Mouse (Mus musculus) forebrain, embryonic 13.5 days (tissue): ENCODE results near the gene Gm10337. TPM values are rescaled to one million over a fixed set of nuclear protein-coding genes. Genes with fewer than 3 reads are reported as not detected.

ENCODE experiments used
- ATAC-seq: fragments of 200-750 bp; cut with Nextera tagmentation; 2 replicates; pipeline ENCODE4 v1.8.0; 2017
- H3K27ac ChIP-seq: fragments of 300-500 bp; sonication (generic); 2 replicates; pipeline ENCODE4 v1.5.1; 2015; ENCODE audit warnings: inconsistent platforms, mild to moderate bottlenecking, moderate library complexity
- H3K27me3 ChIP-seq: fragments of 300-500 bp; sonication (generic); 2 replicates; pipeline ENCODE4 v1.6.1; 2015; ENCODE audit warnings: mild to moderate bottlenecking, inconsistent platforms
- H3K36me3 ChIP-seq: fragments of 300-500 bp; sonication (generic); 2 replicates; pipeline ENCODE4 v1.6.1; 2015; ENCODE audit warnings: mild to moderate bottlenecking, inconsistent platforms; ENCODE audit not compliant: poor library complexity, severe bottlenecking
- H3K4me1 ChIP-seq: fragments of 300-500 bp; sonication (generic); 2 replicates; pipeline ENCODE4 v1.6.1; 2015; ENCODE audit warnings: inconsistent platforms
- H3K4me2 ChIP-seq: fragments of 300-500 bp; sonication (generic); 2 replicates; pipeline ENCODE4 v1.6.1; 2015; ENCODE audit warnings: inconsistent platforms, mild to moderate bottlenecking, moderate library complexity
- H3K4me3 ChIP-seq: fragments of 300-500 bp; sonication (generic); 2 replicates; pipeline ENCODE4 v1.5.1; 2015; ENCODE audit warnings: mild to moderate bottlenecking, inconsistent platforms
- H3K9ac ChIP-seq: fragments of 300-500 bp; sonication (generic); 2 replicates; pipeline ENCODE4 v1.6.1; 2015; ENCODE audit warnings: mild to moderate bottlenecking, inconsistent platforms
- H3K9me3 ChIP-seq: fragments of 300-500 bp; sonication (generic); replicated peaks from 2 replicates; pipeline ENCODE4 v1.6.1; 2016; ENCODE audit warnings: inconsistent platforms
- WGBS: fragments of 180-500 bp; shearing (Covaris S2); methylation state at CpG from one replicate; pipeline ENCODE4 v1.1.7; 2015; 5-methylcytosine and 5-hydroxymethylcytosine counted together
- polyA plus RNA-seq: library from polyadenylated mRNA; unstranded; fragments of >200 nt; fragmentation: Nextera tagmentation; extraction: Ambion mirVana; gene quantifications from 2 replicates; pipeline ENCODE4 v1.2.1, GENCODE M21; 2015

Gene Gm10337
- 6.6 and 13.4 TPM in 2 replicates for polyA plus RNA-seq

- 87% methylated on average over 1 of the region's 1 CpGs for WGBS
- Histone ChIP-seq H3K27me3 (no peaks in the 10 kb centered on the region), H3K4me2 (no peak within 1 kb of the TSS), H3K27ac (no peak within 1 kb of the TSS), H3K36me3 (peaks cover 79% of the 10 kb centered on the region), H3K4me3 (no peak within 1 kb of the TSS), H3K4me1 (no peaks in the 10 kb centered on the region), H3K9me3 (no peaks in the 10 kb centered on the region), H3K9ac (no peak within 1 kb of the TSS)
- no peak for ATAC-seq
These were observed at the start of gene Gm10337 for GRCm38 (mm10) chr15:102503447-102503846. TSS of gene Gm10337 (plus strand) at chr15:102503722.

- Histone ChIP-seq H3K27ac (no peak overlapping the region), H3K27me3 (no peaks in the 10 kb centered on the region), H3K4me2 (no peak overlapping the region), H3K9ac (no peak overlapping the region), H3K36me3 (no peaks in the 10 kb centered on the region), H3K4me3 (no peak overlapping the region), H3K4me1 (peaks cover 19% of the 10 kb centered on the region), H3K9me3 (no peaks in the 10 kb centered on the region)
- ATAC-seq = no peak
- 35% methylated on average over 6 of the region's 6 CpGs for WGBS
These were observed 47.5 kb upstream of the Gm10337 start for GRCm38 (mm10) chr15:102455993-102456392.

GRCm38 (mm10) chr15:102458050-102458736 is 45.3 kb upstream of the Gm10337 start:
- Histone ChIP-seq H3K27me3 (no peaks in the 10 kb centered on the region), H3K4me1 (peaks cover 19% of the 10 kb centered on the region), H3K9ac (peak overlapping the region; percentile 47; the same call in 1 of the 2 replicates), H3K36me3 (peaks cover 6% of the 10 kb centered on the region; the same call in 1 of the 2 replicates), H3K4me2 (peak overlapping the region; percentile 62), H3K4me3 (peak overlapping the region; percentile 47), H3K27ac (no peak overlapping the region), H3K9me3 (no peaks in the 10 kb centered on the region)
- peak; percentile 53; the same call in 1 of the 2 replicates for ATAC-seq
- 80% methylated on average over 5 of the region's 5 CpGs for WGBS

- Histone ChIP-seq H3K27ac (no peak within 1 kb of the TSS), H3K4me2 (peak within 1 kb of the TSS; percentile 62), H3K36me3 (peaks cover 6% of the 10 kb centered on the region; the same call in 1 of the 2 replicates), H3K9ac (peak within 1 kb of the TSS; percentile 47), H3K4me1 (peaks cover 19% of the 10 kb centered on the region), H3K9me3 (no peaks in the 10 kb centered on the region), H3K4me3 (peak within 1 kb of the TSS; percentile 47), H3K27me3 (no peaks in the 10 kb centered on the region)
- peak; percentile 91 for ATAC-seq
- under 1% methylated on average over 19 of the region's 19 CpGs for WGBS
These were observed 44.6 kb upstream of the Gm10337 start, which contains the start of gene Prr13 for GRCm38 (mm10) chr15:102458904-102459317. TSS of gene Prr13 (plus strand) at chr15:102459028.

GRCm38 (mm10) chr15:102459381-102459780 is 44.1 kb upstream of the Gm10337 start:
- Histone ChIP-seq H3K9ac (peak overlapping the region; percentile 47), H3K4me1 (peaks cover 19% of the 10 kb centered on the region), H3K27me3 (no peaks in the 10 kb centered on the region), H3K36me3 (peaks cover 6% of the 10 kb centered on the region; the same call in 1 of the 2 replicates), H3K9me3 (no peaks in the 10 kb centered on the region), H3K4me2 (peak overlapping the region; percentile 62), H3K4me3 (peak overlapping the region; percentile 47), H3K27ac (no peak overlapping the region)
- WGBS = 39% methylated on average over 6 of the region's 6 CpGs
- ATAC-seq = no peak

- Histone ChIP-seq H3K9ac (no peak overlapping the region), H3K36me3 (peaks cover 6% of the 10 kb centered on the region; the same call in 1 of the 2 replicates), H3K4me3 (peak overlapping the region; percentile 47), H3K9me3 (no peaks in the 10 kb centered on the region), H3K27ac (no peak overlapping the region), H3K4me1 (peaks cover 19% of the 10 kb centered on the region), H3K4me2 (peak overlapping the region; percentile 62), H3K27me3 (no peaks in the 10 kb centered on the region)
- WGBS = 74% methylated on average over 5 of the region's 5 CpGs
- no peak for ATAC-seq
These were observed 43.7 kb upstream of the Gm10337 start for GRCm38 (mm10) chr15:102459847-102460246.

GRCm38 (mm10) chr15:102460409-102460808 is 43.1 kb upstream of the Gm10337 start:
- Histone ChIP-seq H3K4me1 (peaks cover 19% of the 10 kb centered on the region), H3K27me3 (no peaks in the 10 kb centered on the region), H3K9me3 (no peaks in the 10 kb centered on the region), H3K9ac (no peak overlapping the region), H3K4me3 (no peak overlapping the region), H3K4me2 (peak overlapping the region; percentile 62; the same call in 1 of the 2 replicates), H3K27ac (no peak overlapping the region), H3K36me3 (peaks cover 6% of the 10 kb centered on the region; the same call in 1 of the 2 replicates)
- WGBS = 86% methylated on average over 12 of the region's 12 CpGs
- no peak for ATAC-seq

GRCm38 (mm10) chr15:102460971-102461370 is 42.6 kb upstream of the Gm10337 start:
- Histone ChIP-seq H3K4me3 (no peak overlapping the region), H3K27ac (no peak overlapping the region), H3K27me3 (no peaks in the 10 kb centered on the region), H3K4me1 (peaks cover 19% of the 10 kb centered on the region), H3K9me3 (no peaks in the 10 kb centered on the region), H3K36me3 (peaks cover 6% of the 10 kb centered on the region; the same call in 1 of the 2 replicates), H3K4me2 (no peak overlapping the region), H3K9ac (no peak overlapping the region)
- WGBS = 78% methylated on average over 4 of the region's 4 CpGs
- no peak for ATAC-seq

- H3K27me3 ChIP-seq = no peaks in the 10 kb centered on the region
- no peak for ATAC-seq
- no peaks in the 10 kb centered on the region for H3K9me3 ChIP-seq
- H3K4me1 ChIP-seq = peaks cover 19% of the 10 kb centered on the region
- H3K9ac ChIP-seq = no peak overlapping the region
- H3K4me3 ChIP-seq = no peak overlapping the region
- 89% methylated on average over 9 of the region's 9 CpGs for WGBS
- H3K36me3 ChIP-seq = peaks cover 6% of the 10 kb centered on the region; the same call in 1 of the 2 replicates
- no peak overlapping the region for H3K4me2 ChIP-seq
- H3K27ac ChIP-seq = no peak overlapping the region
These were observed 42.0 kb upstream of the Gm10337 start for GRCm38 (mm10) chr15:102461430-102462075.

- Histone ChIP-seq H3K4me1 (peaks cover 15% of the 10 kb centered on the region), H3K4me3 (no peak overlapping the region), H3K27ac (no peak overlapping the region), H3K27me3 (no peaks in the 10 kb centered on the region), H3K9ac (no peak overlapping the region), H3K4me2 (no peak overlapping the region), H3K9me3 (no peaks in the 10 kb centered on the region), H3K36me3 (peaks cover 6% of the 10 kb centered on the region; the same call in 1 of the 2 replicates)
- no peak for ATAC-seq
These were observed 39.9 kb upstream of the Gm10337 start for GRCm38 (mm10) chr15:102463666-102464065.

- ATAC-seq = no peak
- no peaks in the 10 kb centered on the region for H3K27me3 ChIP-seq
- H3K4me1 ChIP-seq = peaks cover 20% of the 10 kb centered on the region
- H3K9ac ChIP-seq = no peak overlapping the region
- H3K36me3 ChIP-seq = 0 out of 2 replicates have a peak, but pooled peaks cover 2% of the 10 kb centered on the region
- H3K27ac ChIP-seq = no peak overlapping the region
- H3K4me3 ChIP-seq = no peak overlapping the region
- 97% methylated on average over 9 of the region's 9 CpGs for WGBS
- no peak overlapping the region for H3K4me2 ChIP-seq
- H3K9me3 ChIP-seq = no peaks in the 10 kb centered on the region
These were observed 34.7 kb upstream of the Gm10337 start for GRCm38 (mm10) chr15:102468675-102469370.
